Mouse (Mus musculus) ES-E14 (cell line): ENCODE measurements around the gene Hist1h2bf. TPM values are rescaled to one million over a fixed set of nuclear protein-coding genes. Genes with fewer than 3 reads are reported as not detected.
A peak's percentile ranks its signal among the peaks of the same experiment; 100 is the strongest.
"Not testable (repeated sequence)": the region's sequence is repeated elsewhere in the genome, so short reads cannot be mapped to it uniquely, and the experiment has no call there.

Source experiments
- DNase-seq: peaks from one replicate; pipeline ENCODE4 v3.0.0-alpha.2; 2013; ENCODE audit warnings: low read depth, low spot score
- H3K27ac ChIP-seq: 2 replicates; pipeline ENCODE4 v1.5.1; 2012; ENCODE audit warnings: low read depth, mild to moderate bottlenecking, low read length, moderate library complexity, mixed read lengths; ENCODE audit not compliant: poor library complexity, insufficient read depth, severe bottlenecking
- H3K36me3 ChIP-seq: 2 replicates; pipeline ENCODE4 v1.6.1; 2012; ENCODE audit warnings: mild to moderate bottlenecking, low read length, moderate library complexity, mixed read lengths; ENCODE audit not compliant: control insufficient read depth, poor library complexity, insufficient read depth, severe bottlenecking
- H3K4me1 ChIP-seq, 2 experiments: fragments of 150-350 bp in 1 of 2; sonication (generic) in 1 of 2; 2 replicates each; pipeline ENCODE4 v1.6.1; 2012; ENCODE audit warnings: low read length in 2 of 2, mild to moderate bottlenecking in 1 of 2, mixed read lengths in 1 of 2; ENCODE audit not compliant: control insufficient read depth in 2 of 2, insufficient read depth in 2 of 2, poor library complexity in 1 of 2
- H3K4me3 ChIP-seq, 2 experiments: fragments of 150-350 bp in 1 of 2; sonication (generic) in 1 of 2; 2 replicates each; pipeline ENCODE4 v1.5.1; 2012; ENCODE audit warnings: low read length in 2 of 2, low read depth in 1 of 2, mild to moderate bottlenecking in 1 of 2, mixed read lengths in 1 of 2; ENCODE audit not compliant: insufficient read depth in 1 of 2, poor library complexity in 1 of 2, severe bottlenecking in 1 of 2
- H3K9ac ChIP-seq: 2 replicates; pipeline ENCODE4 v1.6.1; 2012; ENCODE audit warnings: low read depth, mild to moderate bottlenecking, low read length, mixed read lengths; ENCODE audit not compliant: poor library complexity, insufficient read depth, severe bottlenecking
- H3K9me3 ChIP-seq: fragments of 150-350 bp; sonication (generic); 2 replicates; pipeline ENCODE4 v1.6.1; 2012; ENCODE audit warnings: low read depth, mild to moderate bottlenecking, low read length; ENCODE audit not compliant: control insufficient read depth, insufficient read depth
- CHD2 ChIP-seq: IDR thresholded peaks from 2 replicates; pipeline ENCODE4 v1.6.1; 2014; ENCODE audit warnings: mild to moderate bottlenecking, low read depth, low read length, inconsistent platforms
- HCFC1 ChIP-seq: IDR thresholded peaks from 2 replicates; pipeline ENCODE4 v1.6.1; 2012; ENCODE audit warnings: low read length, inconsistent platforms, borderline replicate concordance; ENCODE audit not compliant: insufficient read depth
- MAFK ChIP-seq: IDR thresholded peaks from 2 replicates; pipeline ENCODE4 v1.6.1; 2014; ENCODE audit warnings: mild to moderate bottlenecking, low read depth, low read length, inconsistent platforms; ENCODE audit not compliant: insufficient read depth
- ZC3H11A ChIP-seq: IDR thresholded peaks from 2 replicates; pipeline ENCODE4 v1.6.1; 2012; ENCODE audit warnings: low read depth, mild to moderate bottlenecking, inconsistent platforms, low read length, borderline replicate concordance
- ZNF384 ChIP-seq: IDR thresholded peaks from 2 replicates; pipeline ENCODE4 v1.6.1; 2012; ENCODE audit warnings: low read depth, low read length, inconsistent platforms
- in situ Hi-C, 2 experiments: fragments of 600-800 bp; cut with MboI; formaldehyde crosslinking; loops; one replicate each; pipeline ENCODE4 v1.15.1; 2025; ENCODE audit warnings: low sequenced_read_pairs in 2 of 2, inconsistent platforms in 1 of 2; ENCODE audit not compliant: unreplicated experiment in 2 of 2
- total RNA-seq: library from RNA; depleted of rRNA; stranded (reverse); fragments of 300-350 nt; gene quantifications from 2 replicates; pipeline ENCODE4 v1.2.3, GENCODE M21; 2012

Hist1h2bf gene
- total RNA-seq, 1 experiment = 970 TPM

DNA sequence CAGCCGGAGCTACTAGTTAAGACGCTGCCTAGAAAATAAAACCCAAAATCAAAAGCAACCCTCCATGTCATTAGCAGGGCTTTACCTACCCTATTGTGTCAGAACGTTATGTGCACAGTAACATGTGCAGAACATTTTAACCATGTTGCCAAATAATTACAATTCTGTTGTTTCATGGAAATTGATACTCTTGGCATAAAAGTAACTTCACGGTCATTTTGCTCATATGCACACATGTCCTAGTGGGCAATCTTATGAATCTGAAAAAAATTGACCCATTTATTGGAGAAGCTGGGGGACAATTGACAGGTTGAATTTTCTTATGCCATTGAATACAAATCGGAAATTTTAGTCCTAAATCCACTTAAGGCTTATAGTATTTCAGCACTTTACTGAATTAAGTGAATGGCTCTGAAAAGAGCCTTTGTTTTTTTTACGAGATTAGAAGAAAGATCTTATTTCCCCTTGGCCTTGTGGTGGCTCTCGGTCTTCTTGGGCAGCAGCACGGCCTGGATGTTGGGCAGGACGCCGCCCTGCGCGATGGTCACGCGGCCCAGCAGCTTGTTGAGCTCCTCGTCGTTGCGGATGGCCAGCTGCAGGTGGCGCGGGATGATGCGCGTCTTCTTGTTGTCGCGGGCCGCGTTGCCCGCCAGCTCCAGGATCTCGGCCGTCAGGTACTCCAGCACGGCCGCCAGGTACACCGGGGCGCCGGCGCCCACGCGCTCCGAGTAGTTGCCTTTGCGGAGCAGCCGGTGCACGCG, 3.6 kb downstream of the Hist1h2bf start:
- H3K27ac ChIP-seq = peak overlapping the region; percentile 92
- H3K4me3 ChIP-seq = peak overlapping the region; percentile 20 to 63
- in situ Hi-C loops = loop anchor here (25.0 kb wide), 2 partner anchors 1533 to 1833 kb away; partner anchors contain the start of genes Hist1h4j (in 2 of the 2), Hist1h2ag (in 1 of the 2), Hist1h2ah (in 1 of the 2) and Hist1h2bj (in 1 of the 2)
- not testable (repeated sequence) for H3K36me3 ChIP-seq, H3K4me1 ChIP-seq, H3K9me3 ChIP-seq, DNase-seq
- peak overlapping the region; percentile 67 for H3K9ac ChIP-seq
- 0 out of 2 replicates have a peak, but pooled peaks have one; percentile 41 for TF ChIP-seq HCFC1

DNA sequence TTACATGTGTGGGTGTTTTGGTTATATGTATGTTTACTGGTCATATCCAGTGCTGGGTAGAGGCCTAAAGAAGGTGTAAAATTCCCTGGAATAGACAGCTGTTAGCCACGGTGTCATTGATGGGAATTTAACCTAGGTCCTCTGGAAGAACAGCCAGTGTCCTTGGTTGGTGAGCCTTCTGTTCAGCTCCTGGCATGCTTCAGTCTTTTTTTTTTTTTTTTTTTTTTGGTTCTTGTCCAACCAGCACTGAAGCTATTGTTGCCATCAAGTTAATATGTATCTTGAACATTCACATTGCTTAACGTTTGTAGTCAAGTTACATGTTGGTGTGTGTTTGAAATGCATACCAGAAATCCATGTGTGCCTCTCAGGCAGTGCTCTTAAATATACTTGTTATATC, 9.5 kb downstream of the Hist1h2bf start:
- Histone ChIP-seq H3K9ac (no peak overlapping the region), H3K4me3 (no peak overlapping the region), H3K27ac (no peak overlapping the region), H3K4me1 (peaks cover 0 to 5% of the 10 kb centered on the region in 2 experiments; a peak in 1 of 4 replicates), H3K9me3 (no peaks in the 10 kb centered on the region), H3K36me3 (no peaks in the 10 kb centered on the region)
- no peak for DNase-seq
- no peak for TF ChIP-seq ZNF384
- TF ChIP-seq HCFC1 = no peak
- TF ChIP-seq ZC3H11A = no peak
- TF ChIP-seq MAFK = no peak
- TF ChIP-seq CHD2 = no peak
- in situ Hi-C loops = loop anchor here (25.0 kb wide), 2 partner anchors 1527 to 1827 kb away; partner anchors contain the start of genes Hist1h4j (in 2 of the 2), Hist1h2ag (in 1 of the 2), Hist1h2ah (in 1 of the 2) and Hist1h2bj (in 1 of the 2)

DNA sequence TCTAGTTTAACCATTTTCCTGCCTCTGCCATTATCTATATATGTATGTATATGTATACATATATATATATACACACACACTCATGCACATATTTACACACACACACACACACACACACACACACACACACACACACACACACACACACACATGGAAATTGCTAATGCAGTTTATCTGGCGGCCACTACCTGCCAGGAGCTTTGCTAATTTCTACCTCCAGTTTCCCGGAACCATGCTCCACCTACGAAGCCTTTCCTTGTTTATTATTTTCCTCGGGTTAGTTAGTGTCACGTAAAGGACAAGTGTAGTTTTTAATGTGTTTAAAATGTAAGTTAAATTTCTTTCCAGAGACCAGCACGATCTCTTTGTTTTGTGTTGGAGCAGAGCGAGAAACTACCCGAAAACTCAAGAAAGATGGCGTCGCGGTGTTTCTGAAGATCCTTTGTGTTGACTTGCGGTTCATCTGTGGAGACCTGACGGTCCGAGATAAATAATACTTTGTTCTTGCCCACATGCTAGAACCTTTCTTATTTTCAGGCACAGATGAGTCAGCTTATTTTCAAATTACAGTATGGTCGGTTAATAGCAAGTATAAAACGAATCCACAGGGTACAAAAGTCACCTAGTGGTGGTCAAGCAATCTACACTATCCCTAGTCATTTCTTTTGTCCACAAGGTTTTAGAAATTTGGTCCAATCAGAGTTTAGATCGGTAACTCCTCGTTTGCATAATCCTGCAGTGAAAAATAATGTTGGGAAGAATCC, 11.1 kb downstream of the Hist1h2bf start:
- DNase-seq = no peak
- H3K9ac ChIP-seq = peak overlapping the region; percentile 82
- in situ Hi-C loops = loop anchor here (25.0 kb wide), 2 partner anchors 1526 to 1826 kb away; partner anchors contain the start of genes Hist1h4j (in 2 of the 2), Hist1h2ag (in 1 of the 2), Hist1h2ah (in 1 of the 2) and Hist1h2bj (in 1 of the 2)
- no peaks in the 10 kb centered on the region for H3K36me3 ChIP-seq
- no peaks in the 10 kb centered on the region for H3K9me3 ChIP-seq
- peaks cover 0 to 5% of the 10 kb centered on the region in 2 experiments; a peak in 1 of 4 replicates for H3K4me1 ChIP-seq
- peak overlapping the region; percentile 61 to 68 for H3K4me3 ChIP-seq
- TF ChIP-seq ZC3H11A (no peak), HCFC1 (no peak), ZNF384 (no peak), MAFK (peak; percentile 90), CHD2 (no peak)
- peak overlapping the region; percentile 93 for H3K27ac ChIP-seq

DNA sequence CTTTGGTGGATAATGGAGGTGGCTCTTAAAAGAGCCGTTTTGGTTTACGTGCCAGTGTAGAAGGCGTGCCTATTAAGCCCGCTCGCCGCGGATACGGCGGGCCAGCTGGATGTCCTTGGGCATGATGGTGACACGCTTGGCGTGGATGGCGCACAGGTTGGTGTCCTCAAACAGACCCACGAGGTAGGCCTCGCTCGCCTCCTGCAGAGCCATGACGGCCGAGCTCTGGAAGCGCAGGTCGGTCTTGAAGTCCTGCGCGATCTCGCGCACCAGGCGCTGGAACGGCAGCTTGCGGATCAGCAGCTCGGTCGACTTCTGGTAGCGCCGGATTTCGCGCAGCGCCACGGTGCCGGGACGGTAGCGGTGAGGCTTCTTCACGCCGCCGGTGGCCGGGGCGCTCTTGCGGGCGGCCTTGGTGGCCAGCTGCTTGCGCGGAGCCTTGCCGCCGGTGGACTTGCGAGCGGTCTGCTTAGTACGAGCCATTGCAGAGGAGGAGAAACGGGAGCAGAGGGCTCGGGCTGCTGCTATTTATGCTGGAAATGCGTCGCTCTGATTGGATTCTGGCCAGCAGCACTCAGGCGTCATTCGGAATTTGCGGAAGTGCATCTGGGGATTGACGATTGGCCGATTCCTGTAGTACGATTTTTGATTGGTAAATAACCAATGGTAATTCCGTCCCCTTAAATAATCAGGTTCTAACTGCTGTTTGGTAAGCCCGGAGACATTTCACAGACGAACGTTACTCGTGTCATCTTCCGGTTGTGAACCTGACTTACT, 11.9 kb downstream of the Hist1h2bf start, which contains the start of gene Hist1h3e:
Gene Hist1h3e (minus strand): TSS at position 487 of the 777 bp plus-strand sequence.
- DNase-seq = peak; percentile 93
- H3K27ac ChIP-seq = peak within 1 kb of the TSS; percentile 93
- H3K36me3 ChIP-seq, H3K9me3 ChIP-seq, H3K4me1 ChIP-seq: not testable (repeated sequence)
- TF ChIP-seq HCFC1 = peak; percentile 41; the same call in 1 of the 2 replicates
- peak within 1 kb of the TSS; percentile 65 to 68 for H3K4me3 ChIP-seq
- H3K9ac ChIP-seq = peak within 1 kb of the TSS; percentile 82
- in situ Hi-C loops = loop anchor here (25.0 kb wide), 2 partner anchors 1525 to 1825 kb away; partner anchors contain the start of genes Hist1h4j (in 2 of the 2), Hist1h2ag (in 1 of the 2), Hist1h2ah (in 1 of the 2) and Hist1h2bj (in 1 of the 2)

DNA sequence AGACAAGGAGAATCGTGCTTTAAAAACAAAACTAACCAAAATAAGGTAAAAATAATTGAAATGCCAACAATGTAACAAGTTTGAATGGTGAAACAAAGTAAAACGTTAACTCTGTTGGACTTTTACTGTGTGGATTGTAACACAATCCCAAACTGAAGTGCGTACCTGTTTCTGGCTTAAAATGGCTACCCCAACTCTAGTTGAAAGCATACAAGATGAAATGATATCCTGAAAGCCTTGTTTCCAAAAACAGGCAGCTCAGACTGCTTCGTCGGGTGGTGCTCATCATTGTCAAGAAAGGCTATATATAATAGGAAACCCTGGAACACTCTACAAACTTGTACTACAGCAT, 12.5 kb downstream of the Hist1h2bf start:
- H3K27ac ChIP-seq = peak overlapping the region; percentile 86; the same call in 1 of the 2 replicates
- not testable (repeated sequence) for H3K9me3 ChIP-seq, DNase-seq, H3K36me3 ChIP-seq, H3K4me1 ChIP-seq
- in situ Hi-C loops = loop anchor here (25.0 kb wide), 2 partner anchors 1524 to 1824 kb away; partner anchors contain the start of genes Hist1h4j (in 2 of the 2), Hist1h2ag (in 1 of the 2), Hist1h2ah (in 1 of the 2) and Hist1h2bj (in 1 of the 2)
- 0 out of 2 replicates have a peak overlapping the region, but pooled peaks have one; percentile 74 for H3K9ac ChIP-seq
- H3K4me3 ChIP-seq = peak overlapping the region; percentile 55 to 65

DNA sequence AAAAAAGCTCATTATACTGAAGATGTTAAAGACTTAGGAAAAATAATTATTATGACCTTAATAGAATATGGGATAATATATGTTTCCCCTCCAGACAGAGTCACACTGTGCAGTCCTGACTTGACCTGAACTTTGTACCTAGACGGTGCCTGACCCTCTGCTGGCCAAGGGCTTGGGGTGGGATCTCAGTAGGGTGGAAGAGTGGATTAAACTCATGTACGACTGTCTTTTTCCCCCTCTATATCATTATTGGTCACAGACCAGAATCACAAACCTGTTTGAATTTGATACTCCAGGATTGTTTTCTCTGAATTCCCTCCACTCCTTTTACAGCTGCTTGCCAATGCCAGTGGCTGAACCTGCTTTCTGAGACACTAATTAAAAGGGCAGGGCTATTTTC, 13.3 kb downstream of the Hist1h2bf start:
- H3K4me1 ChIP-seq, H3K36me3 ChIP-seq, H3K4me3 ChIP-seq, H3K9me3 ChIP-seq, DNase-seq: not testable (repeated sequence)
- Histone ChIP-seq H3K9ac (peak overlapping the region; percentile 48; the same call in 1 of the 2 replicates), H3K27ac (peak overlapping the region; percentile 69; the same call in 1 of the 2 replicates)
- in situ Hi-C loops = loop anchor here (25.0 kb wide), 2 partner anchors 1523 to 1823 kb away; partner anchors contain the start of genes Hist1h4j (in 2 of the 2), Hist1h2ag (in 1 of the 2), Hist1h2ah (in 1 of the 2) and Hist1h2bj (in 1 of the 2)
